9 mouse cellular contexts compared by ENCODE assay signal in the genomic region with DNA sequence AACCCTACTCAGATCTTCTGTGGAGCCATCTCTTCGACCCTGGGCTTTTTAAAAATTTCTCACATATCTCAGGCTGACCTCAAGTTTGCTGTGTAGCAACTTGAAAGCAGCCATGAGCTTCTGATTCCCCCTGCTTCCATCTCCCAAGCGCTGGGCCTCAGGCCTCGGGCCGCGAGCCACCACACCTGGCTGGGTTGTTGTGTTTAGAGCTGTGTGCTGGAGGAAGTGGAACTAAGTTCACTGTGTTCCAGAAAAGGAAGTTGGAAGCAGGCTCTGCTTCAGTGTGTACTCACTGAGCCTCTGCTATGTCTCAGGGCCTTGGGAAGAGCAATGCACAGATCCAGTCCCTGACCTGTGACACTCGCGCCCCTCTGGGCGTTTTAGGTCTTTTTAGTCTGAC. TPM values are rescaled to one million over a fixed set of nuclear protein-coding genes. Genes with fewer than 3 reads are reported as not detected.
DNase-seq lines count a peak whose midpoint lies in the region; ATAC-seq and TF ChIP-seq lines count a peak whose summit lies in the region.
"Had no signal": no experiment of that assay in that cellular context is flagged by ENCODE, and none has a peak within 500 bp of the region (broad histone marks: within the 10 kb centered on the region; RNA-seq: fewer than 3 reads in every experiment).

No protein-coding gene starts in this region.

- H3K36me3 ChIP-seq in hindbrain, embryonic 13.5 days: peaks cover 21% of the 10 kb centered on the region
- no peaks in the 10 kb centered on the region; the same call in 1 of the 2 replicates for H3K36me3 ChIP-seq in hindbrain, embryonic 11.5 days (ENCODE audit: control insufficient read depth, insufficient read depth, low read length)
- H3K36me3 ChIP-seq in MEL (ENCODE audit: control insufficient read depth in 1 of 2, insufficient read depth in 2 of 2, low read length in 2 of 2): peaks cover 3 to 10% of the 10 kb centered on the region in 2 experiments
- H3K36me3 ChIP-seq in megakaryocyte, embryonic 14.5 days (replicated peaks; ENCODE audit: low read length): peaks cover 49% of the 10 kb centered on the region

- H3K4me1 ChIP-seq in hindbrain, embryonic 13.5 days (replicated peaks): peaks cover 34% of the 10 kb centered on the region
- no peaks in the 10 kb centered on the region; the same call in 1 of the 2 replicates for H3K4me1 ChIP-seq in hindbrain, embryonic 11.5 days (replicated peaks; ENCODE audit: control insufficient read depth, insufficient read depth, low read length)
- peaks cover 0 to 8% of the 10 kb centered on the region in 2 experiments; a peak in 3 of 4 replicates for H3K4me1 ChIP-seq in MEL (ENCODE audit: control insufficient read depth in 1 of 2, insufficient read depth in 2 of 2, low read length in 2 of 2)
- peaks cover 59% of the 10 kb centered on the region for H3K4me1 ChIP-seq in megakaryocyte, embryonic 14.5 days

- TF ChIP-seq RAD21 in MEL (IDR thresholded peaks at IDR 0.05; ENCODE audit: low read depth, low read length): no peak

- no peaks in the 10 kb centered on the region for H3K27me3 ChIP-seq in hindbrain, embryonic 13.5 days
- H3K27me3 ChIP-seq in hindbrain, embryonic 11.5 days (ENCODE audit: control insufficient read depth, insufficient read depth, low read length): no peaks in the 10 kb centered on the region
- H3K27me3 ChIP-seq in MEL (ENCODE audit: control insufficient read depth in 1 of 2, insufficient read depth in 2 of 2, low read length in 2 of 2): no peaks in the 10 kb centered on the region
- no peaks in the 10 kb centered on the region for H3K27me3 ChIP-seq in megakaryocyte, embryonic 14.5 days (replicated peaks)

- no peak for TF ChIP-seq EP300 in MEL (IDR thresholded peaks at IDR 0.05; ENCODE audit: low read depth in 1 of 2, low read length in 2 of 2)

- no peak overlapping the region for H3K4me2 ChIP-seq in hindbrain, embryonic 13.5 days
- no peak overlapping the region for H3K4me2 ChIP-seq in hindbrain, embryonic 11.5 days (replicated peaks; ENCODE audit: low read depth, low read length)

- peaks cover 17% of the 10 kb centered on the region for H3K79me2 ChIP-seq in MEL (ENCODE audit: control insufficient read depth, insufficient read depth, low read length, poor library complexity)

- no peak for TF ChIP-seq POLR2A in MEL (IDR thresholded peaks at IDR 0.05; ENCODE audit: control insufficient read depth in 1 of 2, insufficient read depth in 1 of 2, low read depth in 1 of 2, low read length in 2 of 2, poor library complexity in 1 of 2)

- DNase-seq in hindbrain, embryonic 11.5 days (ENCODE audit: low spot score): no peak
- DNase-seq in MEL (ENCODE audit: low read depth, low spot score): peak; percentile 46
- DNase-seq in retina, embryonic 14.5 days (ENCODE audit: low spot score): no peak
- no peak for DNase-seq in cerebellum, postnatal 14 days
- DNase-seq: cerebellum, postnatal 10 days; midbrain, embryonic 14.5 days had no signal

- 0 out of 2 replicates have a peak overlapping the region, but pooled peaks have one; percentile 2 for H3K9ac ChIP-seq in hindbrain, embryonic 13.5 days
- H3K9ac ChIP-seq in hindbrain, embryonic 11.5 days (ENCODE audit: low read depth, low read length): no peak overlapping the region
- no peak overlapping the region for H3K9ac ChIP-seq in MEL (ENCODE audit: control insufficient read depth, low read depth, low read length, poor library complexity, severe bottlenecking)

- no peak for TF ChIP-seq CTCF in MEL (IDR thresholded peaks at IDR 0.05 in 2 of 3, conservative IDR thresholded peaks at IDR 0.05 in 1 of 3; ENCODE audit: control insufficient read depth in 1 of 3, insufficient read depth in 1 of 3, low read depth in 2 of 3, low read length in 3 of 3, poor library complexity in 1 of 3, severe bottlenecking in 1 of 3)

- H3K27ac ChIP-seq in hindbrain, embryonic 13.5 days: no peak overlapping the region
- H3K27ac ChIP-seq in hindbrain, embryonic 11.5 days (ENCODE audit: low read depth, low read length): no peak overlapping the region
- H3K27ac ChIP-seq in MEL (ENCODE audit: control insufficient read depth, low read depth, low read length): no peak overlapping the region

- H3K4me3 ChIP-seq in hindbrain, embryonic 13.5 days: no peak overlapping the region
- no peak overlapping the region for H3K4me3 ChIP-seq in hindbrain, embryonic 11.5 days (ENCODE audit: low read depth, low read length)
- H3K4me3 ChIP-seq in MEL (ENCODE audit: control insufficient read depth in 1 of 2, insufficient read depth in 1 of 2, low read depth in 2 of 2, low read length in 2 of 2): no peak overlapping the region
- H3K4me3 ChIP-seq in megakaryocyte, embryonic 14.5 days (replicated peaks): peak overlapping the region; percentile 65

- ATAC-seq in hindbrain, embryonic 13.5 days (ENCODE audit: low FRiP score): no peak
- ATAC-seq in hindbrain, embryonic 11.5 days (ENCODE audit: low FRiP score): no peak
- ATAC-seq in granulocyte monocyte progenitor cell, adult 5-6 weeks (replicated peaks; ENCODE audit: poor library complexity, severe bottlenecking): peak; percentile 29

- H3K9me3 ChIP-seq in hindbrain, embryonic 13.5 days: no peaks in the 10 kb centered on the region
- H3K9me3 ChIP-seq in hindbrain, embryonic 11.5 days (ENCODE audit: control insufficient read depth, low read length): no peaks in the 10 kb centered on the region
- H3K9me3 ChIP-seq in MEL (replicated peaks; ENCODE audit: insufficient read depth, low read length): no peaks in the 10 kb centered on the region
- H3K9me3 ChIP-seq in megakaryocyte, embryonic 14.5 days: peaks cover 12% of the 10 kb centered on the region

- WGBS in hindbrain, embryonic 13.5 days: 97% methylated on average over 8 of the region's 8 CpGs
- WGBS in hindbrain, embryonic 11.5 days: 87% methylated on average over 8 of the region's 8 CpGs

TF ChIP-seq in MEL, 35 proteins besides CTCF, POLR2A, EP300 and RAD21 (continues in another document):
- no peak for TF ChIP-seq JUND (IDR thresholded peaks at IDR 0.05; ENCODE audit: low read depth, low read length)
- TF ChIP-seq GABPA (IDR thresholded peaks at IDR 0.05; ENCODE audit: low read depth, low read length): no peak

RNA-seq across cellular contexts. Expression of a gene that starts 1.9 kb away (rescaled TPM):
- 52.9 and 56.5 TPM in 2 replicates for polyA plus RNA-seq in hindbrain, embryonic 13.5 days (2015; fragmentation: Nextera tagmentation; extraction: Ambion mirVana)
- 54.0 and 60.7 TPM in 2 replicates for polyA plus RNA-seq in hindbrain, embryonic 11.5 days (2014; fragmentation: Nextera tagmentation; extraction: Ambion mirVana)
- total RNA-seq in MEL (2012; rRNA removed): 48.5 and 48.7 TPM in 2 replicates
- 10 to 100 TPM in 1 of 2 experiments, not detected in 1; 66.5 TPM for polyA plus RNA-seq in MEL (2012; ENCODE audit: insufficient read depth in 1 of 2, insufficient read length in 2 of 2, low read depth in 1 of 2, low replicate concordance in 2 of 2, missing spikeins in 1 of 2)
- 51.5 and 61.2 TPM in 2 replicates for total RNA-seq in granulocyte monocyte progenitor cell, adult 5-6 weeks (2014; fragmentation: Nextera tagmentation)
- total RNA-seq in granulocyte monocyte progenitor cell, adult 5-6 weeks (2017): 36.6 and 40.8 TPM in 2 replicates
- 27.0 and 31.8 TPM in 2 replicates for polyA plus RNA-seq in megakaryocyte, embryonic 14.5 days (2012; ENCODE audit: insufficient read depth, low replicate concordance)

RNA-seq across cellular contexts. Expression of a gene that starts 15.4 kb away (rescaled TPM):
- polyA plus RNA-seq in hindbrain, embryonic 13.5 days (2015; fragmentation: Nextera tagmentation; extraction: Ambion mirVana): 39.5 and 41.2 TPM in 2 replicates
- polyA plus RNA-seq in hindbrain, embryonic 11.5 days (2014; fragmentation: Nextera tagmentation; extraction: Ambion mirVana): 27.9 and 28.1 TPM in 2 replicates
- 23.3 and 24.5 TPM in 2 replicates for total RNA-seq in MEL (2012; rRNA removed)
- polyA plus RNA-seq in MEL (2012; ENCODE audit: insufficient read depth in 1 of 2, insufficient read length in 2 of 2, low read depth in 1 of 2, low replicate concordance in 2 of 2, missing spikeins in 1 of 2): 10 to 100 TPM in 1 of 2 experiments, not detected in 1; 31.2 TPM
- 6.3 and 11.1 TPM in 2 replicates for total RNA-seq in granulocyte monocyte progenitor cell, adult 5-6 weeks (2014; fragmentation: Nextera tagmentation)
- 5.0 and 5.3 TPM in 2 replicates for total RNA-seq in granulocyte monocyte progenitor cell, adult 5-6 weeks (2017)
- 71.2 and 91.8 TPM in 2 replicates for polyA plus RNA-seq in megakaryocyte, embryonic 14.5 days (2012; ENCODE audit: insufficient read depth, low replicate concordance)

RNA-seq across cellular contexts. Expression of a gene that starts 24.3 kb away (rescaled TPM):
- 209 and 211 TPM in 2 replicates for polyA plus RNA-seq in hindbrain, embryonic 13.5 days (2015; fragmentation: Nextera tagmentation; extraction: Ambion mirVana)
- 143 and 150 TPM in 2 replicates for polyA plus RNA-seq in hindbrain, embryonic 11.5 days (2014; fragmentation: Nextera tagmentation; extraction: Ambion mirVana)
- total RNA-seq in MEL (2012; rRNA removed): 53.8 and 65.1 TPM in 2 replicates
- polyA plus RNA-seq in MEL (2012; ENCODE audit: insufficient read depth in 1 of 2, insufficient read length in 2 of 2, low read depth in 1 of 2, low replicate concordance in 2 of 2, missing spikeins in 1 of 2): 10 to 100 TPM in 1 of 2 experiments, not detected in 1; 95.6 TPM
- 28.6 and 60.0 TPM in 2 replicates for total RNA-seq in granulocyte monocyte progenitor cell, adult 5-6 weeks (2014; fragmentation: Nextera tagmentation)
- total RNA-seq in granulocyte monocyte progenitor cell, adult 5-6 weeks (2017): 19.4 and 20.4 TPM in 2 replicates
- 295 and 453 TPM in 2 replicates for polyA plus RNA-seq in megakaryocyte, embryonic 14.5 days (2012; ENCODE audit: insufficient read depth, low replicate concordance)

RNA-seq across cellular contexts. Expression of a gene that starts 27.6 kb away (rescaled TPM):
- 55.8 and 60.9 TPM in 2 replicates for polyA plus RNA-seq in hindbrain, embryonic 13.5 days (2015; fragmentation: Nextera tagmentation; extraction: Ambion mirVana)
- polyA plus RNA-seq in hindbrain, embryonic 11.5 days (2014; fragmentation: Nextera tagmentation; extraction: Ambion mirVana): 44.5 and 50.4 TPM in 2 replicates
- total RNA-seq in MEL (2012; rRNA removed): 26.8 and 33.7 TPM in 2 replicates
- 10 to 100 TPM in 1 of 2 experiments, not detected in 1; 48.6 TPM for polyA plus RNA-seq in MEL (2012; ENCODE audit: insufficient read depth in 1 of 2, insufficient read length in 2 of 2, low read depth in 1 of 2, low replicate concordance in 2 of 2, missing spikeins in 1 of 2)
- total RNA-seq in granulocyte monocyte progenitor cell, adult 5-6 weeks (2014; fragmentation: Nextera tagmentation): 62.1 and 116 TPM in 2 replicates
- total RNA-seq in granulocyte monocyte progenitor cell, adult 5-6 weeks (2017): 68.2 and 68.6 TPM in 2 replicates
- 19.9 and 22.2 TPM in 2 replicates for polyA plus RNA-seq in megakaryocyte, embryonic 14.5 days (2012; ENCODE audit: insufficient read depth, low replicate concordance)

RNA-seq across cellular contexts. Expression of a gene that starts 38.9 kb away (rescaled TPM):
- polyA plus RNA-seq in hindbrain, embryonic 13.5 days (2015; fragmentation: Nextera tagmentation; extraction: Ambion mirVana): 54.3 and 58.3 TPM in 2 replicates
- 60.6 and 62.5 TPM in 2 replicates for polyA plus RNA-seq in hindbrain, embryonic 11.5 days (2014; fragmentation: Nextera tagmentation; extraction: Ambion mirVana)
- total RNA-seq in MEL (2012; rRNA removed): 75.5 and 77.7 TPM in 2 replicates
- 10 to 100 TPM in 1 of 2 experiments, not detected in 1; 62.8 TPM for polyA plus RNA-seq in MEL (2012; ENCODE audit: insufficient read depth in 1 of 2, insufficient read length in 2 of 2, low read depth in 1 of 2, low replicate concordance in 2 of 2, missing spikeins in 1 of 2)
- 21.2 and 24.7 TPM in 2 replicates for total RNA-seq in granulocyte monocyte progenitor cell, adult 5-6 weeks (2014; fragmentation: Nextera tagmentation)
- 29.1 and 38.0 TPM in 2 replicates for total RNA-seq in granulocyte monocyte progenitor cell, adult 5-6 weeks (2017)
- 41.3 and 62.6 TPM in 2 replicates for polyA plus RNA-seq in megakaryocyte, embryonic 14.5 days (2012; ENCODE audit: insufficient read depth, low replicate concordance)
